Mouse (Mus musculus): ENCODE results near the gene Letmd1. TPM values are rescaled to one million over a fixed set of nuclear protein-coding genes. Genes with fewer than 3 reads are reported as not detected.

Gene Letmd1
- polyA plus RNA-seq, 1 experiment from 2014 or later, result 34.1 TPM

GRCm38 (mm10) chr15:100520306-100520705, 51.5 kb downstream of the Letmd1 start:
- no peaks in the 10 kb centered on the region for H3K27me3 ChIP-seq
- no peak overlapping the region for H3K27ac ChIP-seq
- ATAC-seq (ENCODE audit: low FRiP score, low read depth), result no peak
- H3K9me3 ChIP-seq, result no peaks in the 10 kb centered on the region
- 91% methylated on average over 14 of the region's 14 CpGs for WGBS
- H3K4me2 ChIP-seq (replicated peaks), result no peak overlapping the region
- no peak overlapping the region for H3K9ac ChIP-seq
- no peak overlapping the region for H3K4me3 ChIP-seq
- H3K4me1 ChIP-seq, result no peaks in the 10 kb centered on the region
- H3K36me3 ChIP-seq, result peaks cover 78% of the 10 kb centered on the region

GRCm38 (mm10) chr15:100525405-100525804, 56.6 kb downstream of the Letmd1 start:
- Histone ChIP-seq H3K9me3 (no peaks in the 10 kb centered on the region), H3K27ac (no peak overlapping the region), H3K4me3 (no peak overlapping the region), H3K4me1 (no peaks in the 10 kb centered on the region), H3K36me3 (peaks cover 51% of the 10 kb centered on the region), H3K27me3 (no peaks in the 10 kb centered on the region), H3K4me2 (replicated peaks) (no peak overlapping the region), H3K9ac (no peak overlapping the region)
- WGBS, result 88% methylated on average over 14 of the region's 14 CpGs
- ATAC-seq (ENCODE audit: low FRiP score, low read depth), result no peak

- Histone ChIP-seq H3K9me3 (no peaks in the 10 kb centered on the region), H3K4me2 (replicated peaks) (no peak overlapping the region), H3K27ac (no peak overlapping the region), H3K27me3 (no peaks in the 10 kb centered on the region), H3K4me1 (no peaks in the 10 kb centered on the region), H3K9ac (no peak overlapping the region), H3K36me3 (peaks cover 32% of the 10 kb centered on the region), H3K4me3 (no peak overlapping the region)
- no peak for ATAC-seq (ENCODE audit: low FRiP score, low read depth)
- 86% methylated on average over 5 of the region's 5 CpGs for WGBS
Observed at GRCm38 (mm10) chr15:100527900-100528299, 59.1 kb downstream of the Letmd1 start.

Other genes starting within 250 kb of the Letmd1 start
- gene Atf1, start 241.2 kb upstream of the Letmd1 start, polyA plus RNA-seq (2015; fragmentation: Nextera tagmentation; extraction: Ambion mirVana), result 46.4 and 46.5 TPM in 2 replicates
- not detected in 2 replicates for gene Tmprss12, start 188.2 kb upstream of the Letmd1 start, polyA plus RNA-seq (2015; fragmentation: Nextera tagmentation; extraction: Ambion mirVana)
- 3.0 and 4.4 TPM in 2 replicates for gene Mettl7a1, start 164.9 kb upstream of the Letmd1 start, polyA plus RNA-seq (2015; fragmentation: Nextera tagmentation; extraction: Ambion mirVana)
- 0.26 and 0.42 TPM in 2 replicates for gene Mettl7a3, start 134.1 kb upstream of the Letmd1 start, polyA plus RNA-seq (2015; fragmentation: Nextera tagmentation; extraction: Ambion mirVana)
- gene Methig1, start 115.9 kb upstream of the Letmd1 start, polyA plus RNA-seq (2015; fragmentation: Nextera tagmentation; extraction: Ambion mirVana), result 0.10 TPM in 1 of 2 replicates, not detected in the other
- gene Mettl7a2, start 115.8 kb upstream of the Letmd1 start, polyA plus RNA-seq (2015; fragmentation: Nextera tagmentation; extraction: Ambion mirVana), result 0.11 TPM in 1 of 2 replicates, not detected in the other
- not detected in 2 replicates for gene Higd1c, start 104.5 kb upstream of the Letmd1 start, polyA plus RNA-seq (2015; fragmentation: Nextera tagmentation; extraction: Ambion mirVana)
- 0.05 TPM in 1 of 2 replicates, not detected in the other for gene Gm5475, start 46.9 kb upstream of the Letmd1 start, polyA plus RNA-seq (2015; fragmentation: Nextera tagmentation; extraction: Ambion mirVana)
- gene Slc11a2, start 44.0 kb upstream of the Letmd1 start, polyA plus RNA-seq (2015; fragmentation: Nextera tagmentation; extraction: Ambion mirVana), result 18.7 and 25.3 TPM in 2 replicates
- 23.8 and 24.9 TPM in 2 replicates for gene Csrnp2, start 26.5 kb downstream of the Letmd1 start, polyA plus RNA-seq (2015; fragmentation: Nextera tagmentation; extraction: Ambion mirVana)
- 36.2 and 36.3 TPM in 2 replicates for gene Tfcp2, start 83.0 kb downstream of the Letmd1 start, polyA plus RNA-seq (2015; fragmentation: Nextera tagmentation; extraction: Ambion mirVana)
- gene Pou6f1, start 131.0 kb downstream of the Letmd1 start, polyA plus RNA-seq (2015; fragmentation: Nextera tagmentation; extraction: Ambion mirVana), result 10.0 and 11.1 TPM in 2 replicates
- gene Dazap2, start 146.3 kb downstream of the Letmd1 start, polyA plus RNA-seq (2015; fragmentation: Nextera tagmentation; extraction: Ambion mirVana), result 134 and 143 TPM in 2 replicates
- gene Smagp, start 167.9 kb downstream of the Letmd1 start, polyA plus RNA-seq (2015; fragmentation: Nextera tagmentation; extraction: Ambion mirVana), result 8.5 and 9.8 TPM in 2 replicates
- gene Bin2, start 200.5 kb downstream of the Letmd1 start, polyA plus RNA-seq (2015; fragmentation: Nextera tagmentation; extraction: Ambion mirVana), result 2.1 and 2.4 TPM in 2 replicates
- gene Cela1, start 218.9 kb downstream of the Letmd1 start, polyA plus RNA-seq (2015; fragmentation: Nextera tagmentation; extraction: Ambion mirVana), result 2.1 TPM in 2 replicates